ENCODE assay signal across 12 mouse cellular contexts in genomic region chr2:121036733-121037341, GRCm38 (mm10). TPM values are rescaled to one million over a fixed set of nuclear protein-coding genes. Genes with fewer than 3 reads are reported as not detected.
DNase-seq lines count a peak whose midpoint lies in the region; ATAC-seq and TF ChIP-seq lines count a peak whose summit lies in the region.
"Had no signal": no experiment of that assay in that cellular context is flagged by ENCODE, and none has a peak within 500 bp of the region (broad histone marks: within the 10 kb centered on the region; RNA-seq: fewer than 3 reads in every experiment).

Gene Epb42, minus strand, starts transcription at chr2:121037072.

- no peaks in the 10 kb centered on the region for H3K4me1 ChIP-seq in heart, embryonic 13.5 days
- H3K4me1 ChIP-seq in MEL (ENCODE audit: control insufficient read depth in 1 of 2, insufficient read depth in 2 of 2, low read length in 2 of 2) = peaks cover 6 to 22% of the 10 kb centered on the region in 2 experiments
- peaks cover 4% of the 10 kb centered on the region; the same call in 1 of the 2 replicates for H3K4me1 ChIP-seq in kidney, adult 2 months (ENCODE audit: control insufficient read depth, insufficient read depth, low read length)
- H3K4me1 ChIP-seq: embryonic facial prominence, embryonic 12.5 days had no signal

- no peak for TF ChIP-seq RAD21 in MEL (IDR thresholded peaks at IDR 0.05; ENCODE audit: low read depth, low read length)

- WGBS in heart, embryonic 13.5 days = 41% methylated on average over 5 of the region's 5 CpGs
- 60% methylated on average over 5 of the region's 5 CpGs for WGBS in kidney, adult 2 months

- TF ChIP-seq POLR2A in MEL (IDR thresholded peaks at IDR 0.05; ENCODE audit: control insufficient read depth in 1 of 2, insufficient read depth in 1 of 2, low read depth in 1 of 2, low read length in 2 of 2, poor library complexity in 1 of 2) = no peak
- no peak for TF ChIP-seq POLR2A in kidney, adult 2 months (IDR thresholded peaks at IDR 0.05; ENCODE audit: low read depth, low read length)

- no peaks in the 10 kb centered on the region for H3K79me2 ChIP-seq in MEL (ENCODE audit: control insufficient read depth, insufficient read depth, low read length, poor library complexity)

- H3K4me3 ChIP-seq in heart, embryonic 13.5 days = peak within 1 kb of the TSS; percentile 37
- H3K4me3 ChIP-seq in MEL (ENCODE audit: control insufficient read depth in 1 of 2, insufficient read depth in 1 of 2, low read depth in 2 of 2, low read length in 2 of 2) = peak within 1 kb of the TSS; percentile 1 to 17; a peak in 3 of 4 replicates
- H3K4me3 ChIP-seq in kidney, adult 2 months (ENCODE audit: insufficient read depth, low read depth, low read length) = no peak within 1 kb of the TSS
- H3K4me3 ChIP-seq: embryonic facial prominence, embryonic 12.5 days had no signal

- no peaks in the 10 kb centered on the region for H3K27me3 ChIP-seq in heart, embryonic 13.5 days (replicated peaks)
- H3K27me3 ChIP-seq in MEL (ENCODE audit: control insufficient read depth in 1 of 2, insufficient read depth in 2 of 2, low read length in 2 of 2) = no peaks in the 10 kb centered on the region
- no peaks in the 10 kb centered on the region for H3K27me3 ChIP-seq in kidney, adult 2 months (replicated peaks; ENCODE audit: control insufficient read depth, insufficient read depth, low read length)
- H3K27me3 ChIP-seq: embryonic facial prominence, embryonic 12.5 days had no signal

- H3K27ac ChIP-seq in heart, embryonic 13.5 days (replicated peaks) = peak within 1 kb of the TSS; percentile 74
- H3K27ac ChIP-seq in MEL (ENCODE audit: control insufficient read depth, low read depth, low read length) = peak within 1 kb of the TSS; percentile 88
- H3K27ac ChIP-seq in kidney, adult 2 months (ENCODE audit: insufficient read depth, low read depth, low read length) = no peak within 1 kb of the TSS
- H3K27ac ChIP-seq: embryonic facial prominence, embryonic 12.5 days had no signal

- peak; percentile 79 to 80 for TF ChIP-seq EP300 in MEL (IDR thresholded peaks at IDR 0.05; ENCODE audit: low read depth in 1 of 2, low read length in 2 of 2)

- H3K4me2 ChIP-seq in heart, embryonic 13.5 days = peak within 1 kb of the TSS; percentile 43
- H3K4me2 ChIP-seq: embryonic facial prominence, embryonic 12.5 days had no signal

- ATAC-seq in heart, embryonic 13.5 days (ENCODE audit: extremely low read depth, insufficient number of reproducible peaks, low FRiP score, low TSS enrichment) = peak; percentile 82
- peak; percentile 91 for ATAC-seq in erythroblast, adult 5-6 weeks (replicated peaks; ENCODE audit: low FRiP score, poor library complexity, severe bottlenecking)
- ATAC-seq in megakaryocyte progenitor cell, adult 5-6 weeks (replicated peaks; ENCODE audit: poor library complexity) = peak; percentile 93

- no peak for DNase-seq in heart, postnatal 36 days
- DNase-seq in MEL (ENCODE audit: low read depth, low spot score) = peak; percentile 80
- DNase-seq in natural killer cell, adult 2 months (ENCODE audit: low spot score in 2 of 2) = no peak
- DNase-seq in left cerebral cortex, adult 11 months (ENCODE audit: low spot score) = no peak
- no peak for DNase-seq in kidney, adult 2 months
- DNase-seq: heart, postnatal 4 days; kidney, postnatal 14 days; left cerebral cortex, postnatal 4 days had no signal

- intact Hi-C loops in heart, postnatal 36 days (cut with DNase I) = no loop called here

- H3K9me3 ChIP-seq in heart, embryonic 13.5 days = no peaks in the 10 kb centered on the region
- no peaks in the 10 kb centered on the region for H3K9me3 ChIP-seq in MEL (replicated peaks; ENCODE audit: insufficient read depth, low read length)
- H3K9me3 ChIP-seq: embryonic facial prominence, embryonic 12.5 days had no signal

- no peaks in the 10 kb centered on the region for H3K36me3 ChIP-seq in heart, embryonic 13.5 days
- H3K36me3 ChIP-seq in MEL (ENCODE audit: control insufficient read depth in 1 of 2, insufficient read depth in 2 of 2, low read length in 2 of 2) = peaks cover 0 to 10% of the 10 kb centered on the region in 2 experiments; a peak in 2 of 4 replicates
- H3K36me3 ChIP-seq in kidney, adult 2 months (ENCODE audit: control insufficient read depth, insufficient read depth, low read length) = no peaks in the 10 kb centered on the region
- H3K36me3 ChIP-seq: embryonic facial prominence, embryonic 12.5 days had no signal

- no peak for TF ChIP-seq CTCF in MEL (IDR thresholded peaks at IDR 0.05 in 2 of 3, conservative IDR thresholded peaks at IDR 0.05 in 1 of 3; ENCODE audit: control insufficient read depth in 1 of 3, insufficient read depth in 1 of 3, low read depth in 2 of 3, low read length in 3 of 3, poor library complexity in 1 of 3, severe bottlenecking in 1 of 3)
- no peak for TF ChIP-seq CTCF in kidney, adult 2 months (conservative IDR thresholded peaks at IDR 0.05; ENCODE audit: insufficient read depth, insufficient read length, low read depth, low read length)

- H3K9ac ChIP-seq in heart, embryonic 13.5 days = peak within 1 kb of the TSS; percentile 61; the same call in 1 of the 2 replicates
- H3K9ac ChIP-seq in MEL (ENCODE audit: control insufficient read depth, low read depth, low read length, poor library complexity, severe bottlenecking) = peak within 1 kb of the TSS; percentile 24
- H3K9ac ChIP-seq: embryonic facial prominence, embryonic 12.5 days had no signal

TF ChIP-seq in MEL, 35 proteins besides CTCF, POLR2A, EP300 and RAD21:
- TF ChIP-seq GABPA (IDR thresholded peaks at IDR 0.05; ENCODE audit: low read depth, low read length) (no peak), UBTF (IDR thresholded peaks at IDR 0.05; ENCODE audit: borderline replicate concordance, insufficient read depth, low read depth, low read length) (no peak), GATA1 (IDR thresholded peaks at IDR 0.05; ENCODE audit: low read depth, low read length) (peak; percentile 88), MYB (IDR thresholded peaks at IDR 0.05; ENCODE audit: low read depth, low read length) (no peak), TCF12 (IDR thresholded peaks at IDR 0.05; ENCODE audit: low read depth, low read length) (peak; percentile 89), ETS1 (IDR thresholded peaks at IDR 0.05; ENCODE audit: low read depth, low read length) (peak; percentile 93), MYC (IDR thresholded peaks at IDR 0.05; ENCODE audit: low read depth, low read length) (0 out of 2 replicates have a peak, but pooled peaks have one; percentile 29), MXI1 (IDR thresholded peaks at IDR 0.05; ENCODE audit: low read depth, low read length) (no peak), MEF2A (IDR thresholded peaks at IDR 0.05; ENCODE audit: extremely low read depth, insufficient replicate concordance, low read depth, low read length, poor library complexity, severe bottlenecking) (no peak), ZNF384 (IDR thresholded peaks at IDR 0.05; ENCODE audit: low read depth, low read length) (no peak), NRF1 (IDR thresholded peaks at IDR 0.05; ENCODE audit: insufficient read depth, low read depth, low read length, poor library complexity, severe bottlenecking) (no peak), ZC3H11A (IDR thresholded peaks at IDR 0.05; ENCODE audit: low read depth, low read length) (no peak), TBP (IDR thresholded peaks at IDR 0.05; ENCODE audit: low read depth, low read length) (no peak), USF1 (IDR thresholded peaks at IDR 0.05; ENCODE audit: low read depth, low read length) (no peak), JUND (IDR thresholded peaks at IDR 0.05; ENCODE audit: low read depth, low read length) (no peak), HCFC1 (IDR thresholded peaks at IDR 0.05; ENCODE audit: low read depth, low read length) (no peak), SIN3A (IDR thresholded peaks at IDR 0.05; ENCODE audit: low read length) (peak; percentile 70), TAL1 (IDR thresholded peaks at IDR 0.05; ENCODE audit: low read length) (peak; percentile 95), ZKSCAN1 (IDR thresholded peaks at IDR 0.05; ENCODE audit: low read depth, low read length) (no peak), POLR2AphosphoS5 (IDR thresholded peaks at IDR 0.05; ENCODE audit: borderline replicate concordance, low read depth, low read length) (no peak), E2F4 (IDR thresholded peaks at IDR 0.05; ENCODE audit: borderline replicate concordance, low read depth, low read length) (no peak), KAT2A (conservative IDR thresholded peaks at IDR 0.05; ENCODE audit: low read depth, low read length) (no peak), USF2 (IDR thresholded peaks at IDR 0.05; ENCODE audit: borderline replicate concordance in 1 of 2, insufficient read depth in 1 of 2, low read depth in 1 of 2, low read length in 2 of 2) (no peak), RCOR1 (IDR thresholded peaks at IDR 0.05; ENCODE audit: low read depth, low read length) (no peak; the same call in 1 of the 2 replicates)

RNA-seq across cellular contexts. Expression of gene Epb42, which starts in this region (rescaled TPM):
- 7.2 and 8.5 TPM in 2 replicates for polyA plus RNA-seq in heart, embryonic 13.5 days (2015; fragmentation: Nextera tagmentation; extraction: Ambion mirVana)
- under 1 TPM; 0.11 to 0.46 TPM for total RNA-seq in heart, postnatal 36 days (2021)
- 0.69 and 2.9 TPM in 2 replicates for total RNA-seq in MEL (2012; rRNA removed)
- polyA plus RNA-seq in MEL (2012; ENCODE audit: insufficient read depth in 1 of 2, insufficient read length in 2 of 2, low read depth in 1 of 2, low replicate concordance in 2 of 2, missing spikeins in 1 of 2) = 1 to 10 TPM in 1 of 2 experiments, not detected in 1; 2.3 TPM
- total RNA-seq in erythroblast, adult 5-6 weeks (2015; ENCODE audit: low replicate concordance) = 1,106 and 1,220 TPM in 2 replicates
- total RNA-seq in erythroblast, adult 5-6 weeks (2017; ENCODE audit: low replicate concordance) = 1,374 and 1,456 TPM in 2 replicates
- total RNA-seq in megakaryocyte progenitor cell, adult 5-6 weeks (2015) = 1.7 and 2.4 TPM in 2 replicates
- total RNA-seq in megakaryocyte progenitor cell, adult 5-6 weeks (2017) = 1.4 and 4.2 TPM in 2 replicates
- 0.38 and 0.92 TPM in 2 replicates for polyA plus RNA-seq in kidney, adult 2 months (2012; rRNA removed)
- total RNA-seq: left cerebral cortex, postnatal 4 days had no signal

Comparison
In these comparisons a context has a peak if more than half of its experiments do, and no peak if none do; other contexts are left out.
1. RNA of gene Epb42 (total RNA-seq): 1,106 to 1,456 TPM in erythroblast, adult 5-6 weeks; 0.69 to 2.9 TPM in MEL, 1.4 to 4.2 TPM in megakaryocyte progenitor cell, adult 5-6 weeks and 0.11 to 0.46 TPM in heart, postnatal 36 days; every median in the first group is over 100 times any median in the second.
2. Peak in every context shown above with its lines, with median percentiles within 50 percentile points of each other: ATAC-seq.